Comparison of ENCODE assay signal across 11 mouse cellular contexts in genomic region chr12:106922571-106922991, GRCm38 (mm10).
DNase-seq lines count a peak whose midpoint lies in the region; ATAC-seq and TF ChIP-seq lines count a peak whose summit lies in the region.
"Had no signal": no experiment of that assay in that cellular context is flagged by ENCODE, and none has a peak within 500 bp of the region (broad histone marks: within the 10 kb centered on the region; RNA-seq: fewer than 3 reads in every experiment).

No protein-coding gene starts in this region.

- TF ChIP-seq CTCF in forebrain, postnatal 0 days (IDR thresholded peaks at IDR 0.05; ENCODE audit: low read depth), result no peak

- no peaks in the 10 kb centered on the region for H3K27me3 ChIP-seq in forebrain, embryonic 10.5 days (ENCODE audit: poor library complexity, severe bottlenecking)
- no peaks in the 10 kb centered on the region for H3K27me3 ChIP-seq in forebrain, postnatal 0 days (ENCODE audit: insufficient read depth, low read length)
- peaks cover 3% of the 10 kb centered on the region; the same call in 1 of the 2 replicates for H3K27me3 ChIP-seq in limb, embryonic 13.5 days
- H3K27me3 ChIP-seq: heart, embryonic 13.5 days; megakaryocyte, embryonic 14.5 days had no signal

- H3K27ac ChIP-seq in forebrain, embryonic 10.5 days, result peak overlapping the region; percentile 74; the same call in 1 of the 2 replicates
- H3K27ac ChIP-seq in forebrain, postnatal 0 days (ENCODE audit: low read depth, low read length), result no peak overlapping the region
- peak overlapping the region; percentile 58; the same call in 1 of the 2 replicates for H3K27ac ChIP-seq in limb, embryonic 13.5 days
- H3K27ac ChIP-seq: heart, embryonic 13.5 days had no signal

- peaks cover 9% of the 10 kb centered on the region; the same call in 1 of the 2 replicates for H3K4me1 ChIP-seq in forebrain, embryonic 10.5 days
- H3K4me1 ChIP-seq in forebrain, postnatal 0 days (ENCODE audit: insufficient read depth), result no peaks in the 10 kb centered on the region
- H3K4me1 ChIP-seq in limb, embryonic 13.5 days, result peaks cover 31% of the 10 kb centered on the region
- H3K4me1 ChIP-seq: megakaryocyte, embryonic 14.5 days had no signal

- H3K36me3 ChIP-seq in forebrain, embryonic 10.5 days (replicated peaks), result no peaks in the 10 kb centered on the region
- H3K36me3 ChIP-seq in forebrain, postnatal 0 days (ENCODE audit: insufficient read depth), result no peaks in the 10 kb centered on the region
- no peaks in the 10 kb centered on the region for H3K36me3 ChIP-seq in limb, embryonic 13.5 days
- H3K36me3 ChIP-seq: heart, embryonic 13.5 days had no signal

- 69% methylated on average over 12 of the region's 12 CpGs for WGBS in forebrain, embryonic 10.5 days
- WGBS in forebrain, postnatal 0 days, result 51% methylated on average over 12 of the region's 12 CpGs
- WGBS in limb, embryonic 13.5 days, result 6% methylated on average over 12 of the region's 12 CpGs

- no peak overlapping the region for H3K4me3 ChIP-seq in forebrain, embryonic 10.5 days
- no peak overlapping the region for H3K4me3 ChIP-seq in forebrain, postnatal 0 days (ENCODE audit: low read depth, low read length)
- H3K4me3 ChIP-seq in limb, embryonic 13.5 days, result peak overlapping the region; percentile 3
- H3K4me3 ChIP-seq: heart, embryonic 13.5 days; megakaryocyte, embryonic 14.5 days had no signal

- no peak for ATAC-seq in forebrain, postnatal 0 days
- peak; percentile 76 for ATAC-seq in limb, embryonic 13.5 days (ENCODE audit: low FRiP score, low read depth)

- no peaks in the 10 kb centered on the region for H3K9me3 ChIP-seq in forebrain, embryonic 10.5 days
- H3K9me3 ChIP-seq in forebrain, postnatal 0 days (ENCODE audit: low read length), result 0 out of 2 replicates have a peak, but pooled peaks cover 4% of the 10 kb centered on the region
- no peaks in the 10 kb centered on the region for H3K9me3 ChIP-seq in limb, embryonic 13.5 days
- H3K9me3 ChIP-seq: heart, embryonic 13.5 days had no signal

- H3K4me2 ChIP-seq in forebrain, postnatal 0 days (ENCODE audit: low read depth), result no peak overlapping the region
- peak overlapping the region; percentile 49 for H3K4me2 ChIP-seq in limb, embryonic 13.5 days (replicated peaks)
- H3K4me2 ChIP-seq: heart, embryonic 13.5 days had no signal

- DNase-seq in forebrain, embryonic 10.5 days (ENCODE audit: extremely low spot score, low spot score), result peak; percentile 35
- DNase-seq in forebrain, postnatal 0 days, result no peak
- DNase-seq in embryo, embryonic 10 days (ENCODE audit: low spot score), result peak; percentile 73
- peak; percentile 22 for DNase-seq in gastrocnemius, adult 18-20 months (ENCODE audit: low spot score)
- no peak for DNase-seq in heart, postnatal 4 days
- no peak for DNase-seq in thymus, postnatal 14 days
- DNase-seq in testis, postnatal 10 days (ENCODE audit: low spot score), result no peak
- DNase-seq: kidney, adult 18-20 months had no signal

- no peak overlapping the region for H3K9ac ChIP-seq in forebrain, postnatal 0 days
- H3K9ac ChIP-seq in limb, embryonic 13.5 days, result 0 out of 2 replicates have a peak overlapping the region, but pooled peaks have one; percentile 8
- H3K9ac ChIP-seq: heart, embryonic 13.5 days had no signal

Comparison
In these comparisons a context has a peak if more than half of its experiments do, and no peak if none do; other contexts are left out.
1. DNase-seq: peak in forebrain, embryonic 10.5 days (single experiment), embryo, embryonic 10 days (single experiment) and gastrocnemius, adult 18-20 months (single experiment); none in forebrain, postnatal 0 days (single experiment), heart, postnatal 4 days (single experiment), thymus, postnatal 14 days (single experiment) and testis, postnatal 10 days (single experiment).